Comparison of ENCODE assay signal across 8 mouse cellular contexts in genomic region chr11:105352954-105353890, GRCm38 (mm10).
DNase-seq lines count a peak whose midpoint lies in the region; ATAC-seq and TF ChIP-seq lines count a peak whose summit lies in the region.

No protein-coding gene starts in this region.

- peak overlapping the region; percentile 23; the same call in 1 of the 2 replicates for H3K9ac ChIP-seq in intestine, embryonic 15.5 days

- TF ChIP-seq CTCF in brain, embryonic 14.5 days (IDR thresholded peaks at IDR 0.05; ENCODE audit: borderline replicate concordance, extremely low read depth, insufficient read depth, insufficient read length): no peak
- no peak for TF ChIP-seq CTCF in thymus, adult 2 months (IDR thresholded peaks at IDR 0.05; ENCODE audit: borderline replicate concordance, control insufficient read depth, extremely low read depth, insufficient read depth, low read length, poor library complexity)

- 37% methylated on average over 9 of the region's 9 CpGs for WGBS in intestine, embryonic 15.5 days
- WGBS in thymus, adult 2 months: 84% methylated on average over 9 of the region's 9 CpGs

- no peak for TF ChIP-seq POLR2A in brain, embryonic 14.5 days (IDR thresholded peaks at IDR 0.05; ENCODE audit: borderline replicate concordance, extremely low read depth, insufficient read depth, insufficient read length, poor library complexity, severe bottlenecking)
- TF ChIP-seq POLR2A in thymus, adult 2 months (IDR thresholded peaks at IDR 0.05; ENCODE audit: control insufficient read depth, extremely low read depth, insufficient read depth, low read length, poor library complexity): no peak

- DNase-seq in embryo, embryonic 11 days: peak; percentile 20
- no peak for DNase-seq in embryo, embryonic 10.5 days (ENCODE audit: low spot score)
- peak; percentile 50 for DNase-seq in brain, embryonic 14.5 days (ENCODE audit: low read depth)
- DNase-seq in gastrocnemius, postnatal 14 days: peak; percentile 92
- DNase-seq in lung, postnatal 10 days: peak; percentile 95
- no peak for DNase-seq in thymus, adult 2 months

- no peaks in the 10 kb centered on the region for H3K36me3 ChIP-seq in intestine, embryonic 15.5 days
- H3K36me3 ChIP-seq in thymus, adult 2 months (ENCODE audit: control insufficient read depth, insufficient read depth, low read length): no peaks in the 10 kb centered on the region

- H3K4me3 ChIP-seq in intestine, embryonic 15.5 days (replicated peaks): no peak overlapping the region
- no peak overlapping the region for H3K4me3 ChIP-seq in thymus, adult 2 months (ENCODE audit: control insufficient read depth, insufficient read depth, low read length)

- peaks cover 24% of the 10 kb centered on the region for H3K4me1 ChIP-seq in intestine, embryonic 15.5 days (replicated peaks)
- peaks cover 3% of the 10 kb centered on the region; the same call in 1 of the 2 replicates for H3K4me1 ChIP-seq in thymus, adult 2 months (replicated peaks; ENCODE audit: control insufficient read depth, insufficient read depth, low read length)

- peak; percentile 26; the same call in 1 of the 2 replicates for ATAC-seq in intestine, embryonic 15.5 days
- ATAC-seq in megakaryocyte-erythroid progenitor cell, adult 5-6 weeks (replicated peaks; ENCODE audit: low FRiP score, low TSS enrichment, poor library complexity, severe bottlenecking): no peak

- peak overlapping the region; percentile 40 for H3K4me2 ChIP-seq in intestine, embryonic 15.5 days (replicated peaks)

- H3K27me3 ChIP-seq in intestine, embryonic 15.5 days (replicated peaks): no peaks in the 10 kb centered on the region
- no peaks in the 10 kb centered on the region for H3K27me3 ChIP-seq in thymus, adult 2 months (ENCODE audit: control insufficient read depth, insufficient read depth, low read length)

- H3K27ac ChIP-seq in intestine, embryonic 15.5 days: peak overlapping the region; percentile 77
- no peak overlapping the region for H3K27ac ChIP-seq in thymus, adult 2 months (ENCODE audit: control insufficient read depth, insufficient read depth, low read length)

- no peaks in the 10 kb centered on the region for H3K9me3 ChIP-seq in intestine, embryonic 15.5 days

- intact Hi-C loops in gastrocnemius, postnatal 14 days (cut with DNase I; ENCODE audit: low total_unique reads): no loop called here

Comparison
In these comparisons a context has a peak if more than half of its experiments do, and no peak if none do; other contexts are left out.
1. DNase-seq: peak in embryo, embryonic 11 days (single experiment), brain, embryonic 14.5 days (single experiment), gastrocnemius, postnatal 14 days (single experiment) and lung, postnatal 10 days (single experiment); none in embryo, embryonic 10.5 days (single experiment) and thymus, adult 2 months (single experiment).